Mouse (Mus musculus) midbrain, postnatal 0 days (tissue): ENCODE measurements at regions not wholly inside any gene's neighbourhood (a gene's known extent, or its start where the extent isn't known, plus 50 kb on each side); places are given as distances from the start of the nearest gene placed in this dataset.
"Not testable (repeated sequence)": the region's sequence is repeated elsewhere in the genome, so short reads cannot be mapped to it uniquely, and the experiment has no call there.

Source experiments
- ATAC-seq: fragments of 200-750 bp; cut with Nextera tagmentation; 2 replicates; pipeline ENCODE4 v1.8.0; 2017; ENCODE audit warnings: moderate number of reproducible peaks, mild to moderate bottlenecking, moderate TSS enrichment, moderate library complexity; ENCODE audit not compliant: low FRiP score
- DNase-seq: peaks from one replicate; pipeline ENCODE4 v3.0.0-alpha.2; 2015; ENCODE audit warnings: low spot score
- H3K27ac ChIP-seq: fragments of 300-500 bp; sonication (generic); 2 replicates; pipeline ENCODE4 v1.5.1; 2014; ENCODE audit warnings: low read depth, mild to moderate bottlenecking, low read length, mixed read lengths
- H3K27me3 ChIP-seq: fragments of 300-500 bp; sonication (generic); 2 replicates; pipeline ENCODE4 v1.6.1; 2014; ENCODE audit warnings: low read length, control low read depth, mixed read lengths; ENCODE audit not compliant: insufficient read depth
- H3K36me3 ChIP-seq: fragments of 300-500 bp; sonication (generic); 2 replicates; pipeline ENCODE4 v1.6.1; 2014; ENCODE audit warnings: low read length, control low read depth, mixed read lengths; ENCODE audit not compliant: insufficient read depth
- H3K4me1 ChIP-seq: fragments of 300-500 bp; sonication (generic); 2 replicates; pipeline ENCODE4 v1.6.1; 2014; ENCODE audit warnings: mild to moderate bottlenecking, control low read depth, antibody characterized with exemption, low read length, mixed read lengths; ENCODE audit not compliant: insufficient read depth
- H3K4me2 ChIP-seq: fragments of 300-500 bp; sonication (generic); 2 replicates; pipeline ENCODE4 v1.6.1; 2014; ENCODE audit warnings: low read depth, mild to moderate bottlenecking, low read length, mixed read lengths; ENCODE audit not compliant: poor library complexity, severe bottlenecking
- H3K4me3 ChIP-seq: fragments of 300-500 bp; sonication (generic); 2 replicates; pipeline ENCODE4 v1.5.1; 2014; ENCODE audit warnings: low read depth, mild to moderate bottlenecking, low read length, moderate library complexity
- H3K9ac ChIP-seq: fragments of 300-500 bp; sonication (generic); replicated peaks from 2 replicates; pipeline ENCODE4 v1.6.1; 2014; ENCODE audit warnings: mild to moderate bottlenecking, low read length, moderate library complexity, mixed read lengths; ENCODE audit not compliant: poor library complexity, severe bottlenecking
- H3K9me3 ChIP-seq: fragments of 300-500 bp; sonication (generic); 2 replicates; pipeline ENCODE4 v1.6.1; 2016; ENCODE audit warnings: low read length, control low read depth
- CTCF ChIP-seq: IDR thresholded peaks from 2 replicates; pipeline ENCODE4 v1.5.1; 2016; ENCODE audit warnings: antibody characterized with exemption, mild to moderate bottlenecking
- WGBS: fragments of 180-500 bp; shearing (Covaris S2); extraction: QIAGEN DNeasy Blood & Tissue Kit; methylation state at CpG from one replicate; pipeline ENCODE4 v1.1.7; 2014; 5-methylcytosine and 5-hydroxymethylcytosine counted together

- Histone ChIP-seq H3K27ac (no peak overlapping the region), H3K4me1 (no peaks in the 10 kb centered on the region), H3K4me3 (no peak overlapping the region), H3K36me3 (no peaks in the 10 kb centered on the region), H3K27me3 (no peaks in the 10 kb centered on the region), H3K9ac (no peak overlapping the region), H3K4me2 (no peak overlapping the region), H3K9me3 (no peaks in the 10 kb centered on the region)
- 91% methylated on average over 1 of the region's 1 CpGs for WGBS
- ATAC-seq (no peak), DNase-seq (no peak)
- TF ChIP-seq CTCF: no peak
These were observed 81.7 kb downstream of the Sem1 start for GRCm38 (mm10) chr6:6496789-6497188.

- WGBS: 93% methylated on average over 4 of the region's 4 CpGs
- Histone ChIP-seq H3K27ac (no peak overlapping the region), H3K27me3 (no peaks in the 10 kb centered on the region), H3K4me2 (no peak overlapping the region), H3K4me3 (no peak overlapping the region), H3K36me3 (no peaks in the 10 kb centered on the region), H3K4me1 (no peaks in the 10 kb centered on the region), H3K9ac (no peak overlapping the region), H3K9me3 (no peaks in the 10 kb centered on the region)
- ATAC-seq (no peak), DNase-seq (no peak)
- no peak for TF ChIP-seq CTCF
These were observed 82.1 kb downstream of the Sem1 start for GRCm38 (mm10) chr6:6496336-6496735.

DNA sequence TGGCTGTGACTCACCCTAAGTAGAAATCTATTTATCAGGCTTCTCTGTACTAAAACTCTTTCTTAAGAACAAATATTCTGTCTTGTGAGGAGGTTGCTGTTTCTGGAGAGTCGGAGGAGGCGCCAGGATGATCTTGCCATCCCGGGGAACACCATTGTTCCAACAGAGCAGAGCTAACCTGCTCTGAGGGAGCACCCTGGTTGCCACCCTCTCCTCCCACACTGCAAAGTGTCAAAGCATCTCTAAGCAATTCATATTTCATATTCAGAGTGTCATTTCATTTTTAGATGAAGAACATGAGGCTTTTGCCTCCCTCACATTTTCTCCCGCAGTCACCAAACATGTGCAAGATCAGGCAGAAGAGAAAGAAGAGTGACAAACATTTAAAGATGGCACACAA, 90.3 kb downstream of the Sem1 start:
- H3K36me3 ChIP-seq: no peaks in the 10 kb centered on the region
- no peaks in the 10 kb centered on the region for H3K4me1 ChIP-seq
- no peaks in the 10 kb centered on the region for H3K27me3 ChIP-seq
- no peak overlapping the region for H3K9ac ChIP-seq
- DNase-seq (no peak), ATAC-seq (no peak)
- H3K4me3 ChIP-seq: no peak overlapping the region
- H3K27ac ChIP-seq: no peak overlapping the region
- WGBS: 84% methylated on average over 4 of the region's 4 CpGs
- H3K9me3 ChIP-seq: no peaks in the 10 kb centered on the region
- H3K4me2 ChIP-seq: no peak overlapping the region
- no peak for TF ChIP-seq CTCF

- H3K4me2 ChIP-seq, H3K27ac ChIP-seq, H3K27me3 ChIP-seq, H3K36me3 ChIP-seq, H3K9ac ChIP-seq, H3K4me1 ChIP-seq, H3K9me3 ChIP-seq, ATAC-seq, H3K4me3 ChIP-seq, DNase-seq: not testable (repeated sequence)
- WGBS: 92% methylated on average over 1 of the region's 1 CpGs
These were observed 96.9 kb downstream of the Sem1 start for GRCm38 (mm10) chr6:6481596-6481995.

- no peak overlapping the region for H3K4me2 ChIP-seq
- TF ChIP-seq CTCF: no peak
- no peaks in the 10 kb centered on the region for H3K9me3 ChIP-seq
- WGBS: 78% methylated on average over 8 of the region's 8 CpGs
- no peak overlapping the region for H3K27ac ChIP-seq
- H3K9ac ChIP-seq: no peak overlapping the region
- H3K4me3 ChIP-seq: no peak overlapping the region
- DNase-seq (no peak), ATAC-seq (no peak)
- H3K4me1 ChIP-seq: no peaks in the 10 kb centered on the region
- no peaks in the 10 kb centered on the region for H3K36me3 ChIP-seq
- H3K27me3 ChIP-seq: no peaks in the 10 kb centered on the region
These were observed 108.1 kb downstream of the Sem1 start for GRCm38 (mm10) chr6:6470397-6470796.

DNA sequence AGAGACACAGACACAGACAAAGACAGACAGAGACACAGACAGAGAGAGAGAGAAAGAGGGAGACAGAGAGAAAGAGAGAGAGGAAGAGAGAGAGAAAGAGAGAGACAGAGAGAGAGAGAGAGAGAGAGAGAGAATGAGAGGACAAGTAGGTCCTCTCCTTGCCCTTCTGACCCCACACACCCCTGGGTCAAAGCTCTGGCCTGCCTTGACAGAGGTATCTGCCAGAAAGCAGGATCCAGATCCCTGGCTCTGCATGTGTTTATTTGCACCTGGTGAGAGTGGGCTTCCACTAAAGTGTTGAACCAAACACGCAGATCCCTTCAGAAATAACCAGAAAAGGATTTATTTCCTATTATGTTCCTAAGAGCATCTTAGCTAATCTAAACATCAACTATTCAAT, 110.9 kb downstream of the Sem1 start:
- no peak for DNase-seq
- TF ChIP-seq CTCF: no peak

More for the DNA sequence above, 110.9 kb downstream of the Sem1 start:
- 31% methylated on average over 1 of the region's 1 CpGs for WGBS
- Histone ChIP-seq H3K4me3 (no peak overlapping the region), H3K27me3 (no peaks in the 10 kb centered on the region), H3K27ac (no peak overlapping the region), H3K4me2 (no peak overlapping the region), H3K9me3 (no peaks in the 10 kb centered on the region), H3K4me1 (0 out of 2 replicates have a peak, but pooled peaks cover 2% of the 10 kb centered on the region), H3K36me3 (no peaks in the 10 kb centered on the region), H3K9ac (no peak overlapping the region)
- ATAC-seq: no peak
